Mouse (Mus musculus): ENCODE data around the gene 1700093K21Rik.
"Not testable (repeated sequence)": the region's sequence is repeated elsewhere in the genome, so short reads cannot be mapped to it uniquely, and the experiment has no call there.

The 1700093K21Rik gene
- long read RNA-seq, experiment 1, result 0 reads
- long read RNA-seq, experiment 2, result 0 reads

- intact Hi-C loops (cut with DNase I), result no loop called here
Observed at GRCm38 (mm10) chr11:23520473-23521205, at the start of gene 1700093K21Rik. Gene 1700093K21Rik (minus strand): TSS chr11:23521155.

GRCm38 (mm10) chr11:23570130-23570529 is 49.2 kb upstream of the 1700093K21Rik start:
- intact Hi-C loops (cut with DNase I), result no loop called here

- intact Hi-C loops (cut with DNase I), result loop anchor here (10.0 kb wide), 1 partner anchor 71 kb away; the partner anchor contains the start of gene Ahsa2
Observed at GRCm38 (mm10) chr11:23565761-23566160, 44.8 kb upstream of the 1700093K21Rik start.

GRCm38 (mm10) chr11:23557039-23557630 is 36.2 kb upstream of the 1700093K21Rik start:
- intact Hi-C loops (cut with DNase I), result no loop called here

- intact Hi-C loops (cut with DNase I), result no loop called here
Observed at GRCm38 (mm10) chr11:23537446-23537845, 16.5 kb upstream of the 1700093K21Rik start.

- intact Hi-C loops (cut with DNase I), result no loop called here
Observed at GRCm38 (mm10) chr11:23518981-23519380, 2.0 kb downstream of the 1700093K21Rik start.

GRCm38 (mm10) chr11:23515315-23515714 is 5.6 kb downstream of the 1700093K21Rik start:
- intact Hi-C loops (cut with DNase I), result no loop called here

- intact Hi-C loops (cut with DNase I), result not testable (repeated sequence)
Observed at GRCm38 (mm10) chr11:23514785-23515184, 6.2 kb downstream of the 1700093K21Rik start.

- intact Hi-C loops (cut with DNase I), result not testable (repeated sequence)
Observed at GRCm38 (mm10) chr11:23504801-23505200, 16.2 kb downstream of the 1700093K21Rik start.

GRCm38 (mm10) chr11:23498609-23499008 is 22.3 kb downstream of the 1700093K21Rik start:
- intact Hi-C loops (cut with DNase I), result loop anchor here (10.0 kb wide), 1 partner anchor 66 kb away; no protein-coding TSS in a partner anchor

- intact Hi-C loops (cut with DNase I), result loop anchor here (10.0 kb wide), 1 partner anchor 67 kb away; no protein-coding TSS in a partner anchor
Observed at GRCm38 (mm10) chr11:23497718-23498509, 23.0 kb downstream of the 1700093K21Rik start, which contains the start of gene Ahsa2. Gene Ahsa2 (minus strand): TSS chr11:23498030.

- intact Hi-C loops (cut with DNase I), result loop anchor here (10.0 kb wide), 1 partner anchor 67 kb away; no protein-coding TSS in a partner anchor
Observed at GRCm38 (mm10) chr11:23497335-23497717, 23.6 kb downstream of the 1700093K21Rik start.

- intact Hi-C loops (cut with DNase I), result loop anchor here (10.0 kb wide), 1 partner anchor 68 kb away; no protein-coding TSS in a partner anchor
Observed at GRCm38 (mm10) chr11:23496661-23497060, 24.3 kb downstream of the 1700093K21Rik start.

GRCm38 (mm10) chr11:23495231-23495630 is 25.7 kb downstream of the 1700093K21Rik start:
- intact Hi-C loops (cut with DNase I), result loop anchor here (10.0 kb wide), 1 partner anchor 70 kb away; no protein-coding TSS in a partner anchor

GRCm38 (mm10) chr11:23492048-23492790 is 28.7 kb downstream of the 1700093K21Rik start:
- intact Hi-C loops (cut with DNase I), result loop anchor here (10.0 kb wide), 1 partner anchor 73 kb away; no protein-coding TSS in a partner anchor

- intact Hi-C loops (cut with DNase I), result loop anchor here (10.0 kb wide), 1 partner anchor 75 kb away; no protein-coding TSS in a partner anchor
Observed at GRCm38 (mm10) chr11:23489955-23490354, 31.0 kb downstream of the 1700093K21Rik start.
